Mouse (Mus musculus) stomach, postnatal 0 days (tissue): ENCODE data around the gene Nr1i2. TPM values are rescaled to one million over a fixed set of nuclear protein-coding genes. Genes with fewer than 3 reads are reported as not detected.
A peak's percentile ranks its signal among the peaks of the same experiment; 100 is the strongest.

Experiments
- ATAC-seq: fragments of 200-750 bp; cut with Nextera tagmentation; 2 replicates; pipeline ENCODE4 v1.8.0; 2017; ENCODE audit not compliant: low FRiP score, low TSS enrichment
- DNase-seq: peaks from one replicate; pipeline ENCODE4 v3.0.0-alpha.2; 2016; ENCODE audit warnings: low spot score
- H3K27ac ChIP-seq: fragments of 300-500 bp; sonication (generic); replicated peaks from 2 replicates; pipeline ENCODE4 v1.5.1; 2014; ENCODE audit warnings: mild to moderate bottlenecking, control low read depth
- H3K27me3 ChIP-seq: fragments of 300-500 bp; sonication (generic); 2 replicates; pipeline ENCODE4 v1.6.1; 2014; ENCODE audit warnings: low read length; ENCODE audit not compliant: control insufficient read depth, insufficient read depth
- H3K36me3 ChIP-seq: fragments of 300-500 bp; sonication (generic); 2 replicates; pipeline ENCODE4 v1.6.1; 2014; ENCODE audit warnings: low read length, mixed read lengths; ENCODE audit not compliant: control insufficient read depth, insufficient read depth
- H3K4me1 ChIP-seq: fragments of 300-500 bp; sonication (generic); replicated peaks from 2 replicates; pipeline ENCODE4 v1.6.1; 2014; ENCODE audit warnings: antibody characterized with exemption; ENCODE audit not compliant: control insufficient read depth, insufficient read depth
- H3K4me2 ChIP-seq: fragments of 300-500 bp; sonication (generic); replicated peaks from 2 replicates; pipeline ENCODE4 v1.6.1; 2014; ENCODE audit warnings: low read depth, mild to moderate bottlenecking, control low read depth, moderate library complexity
- H3K4me3 ChIP-seq: fragments of 300-500 bp; sonication (generic); 2 replicates; pipeline ENCODE4 v1.5.1; 2014; ENCODE audit warnings: low read depth, low read length, control low read depth
- H3K9ac ChIP-seq: fragments of 300-500 bp; sonication (generic); 2 replicates; pipeline ENCODE4 v1.6.1; 2014; ENCODE audit warnings: mild to moderate bottlenecking, low read length, control low read depth, mixed read lengths
- H3K9me3 ChIP-seq: fragments of 300-500 bp; sonication (generic); 2 replicates; pipeline ENCODE4 v1.6.1; 2016; ENCODE audit warnings: low read length; ENCODE audit not compliant: control insufficient read depth
- CTCF ChIP-seq: IDR thresholded peaks from 2 replicates; pipeline ENCODE4 v1.5.1; 2016; ENCODE audit warnings: antibody characterized with exemption, low read depth, mild to moderate bottlenecking, moderate library complexity
- EP300 ChIP-seq: optimal IDR thresholded peaks from 2 replicates; pipeline ENCODE3; 2016; ENCODE audit warnings: antibody characterized with exemption
- WGBS: fragments of 180-500 bp; shearing (Covaris S2); extraction: QIAGEN DNeasy Blood & Tissue Kit; methylation state at CpG from one replicate; pipeline ENCODE4 v1.1.7; 2014; 5-methylcytosine and 5-hydroxymethylcytosine counted together
- polyA plus RNA-seq: library from polyadenylated mRNA; unstranded; fragments of >200 nt; fragmentation: Nextera tagmentation; extraction: Ambion mirVana; gene quantifications from 2 replicates; pipeline ENCODE4 v1.2.1, GENCODE M21; 2015

Gene Nr1i2
- polyA plus RNA-seq, 1 experiment from 2014 or later: 10.6 TPM

GRCm38 (mm10) chr16:38295349-38295930 lies 816 bp upstream of the Nr1i2 start:
- no peaks in the 10 kb centered on the region for H3K9me3 ChIP-seq
- no peaks in the 10 kb centered on the region for H3K36me3 ChIP-seq
- H3K9ac ChIP-seq: no peak overlapping the region
- WGBS: 23% methylated on average over 5 of the region's 5 CpGs
- TF ChIP-seq EP300 (no peak), CTCF (peak; percentile 73)
- ATAC-seq: peak; percentile 75
- H3K4me3 ChIP-seq: no peak overlapping the region
- no peaks in the 10 kb centered on the region for H3K27me3 ChIP-seq
- no peaks in the 10 kb centered on the region for H3K4me1 ChIP-seq
- H3K27ac ChIP-seq: peak overlapping the region; percentile 82
- DNase-seq: peak; percentile 65
- peak overlapping the region; percentile 17 for H3K4me2 ChIP-seq

- TF ChIP-seq CTCF (no peak), EP300 (no peak)
- no peak overlapping the region for H3K4me2 ChIP-seq
- ATAC-seq (no peak), DNase-seq (no peak)
- H3K27me3 ChIP-seq: no peaks in the 10 kb centered on the region
- H3K9me3 ChIP-seq: no peaks in the 10 kb centered on the region
- no peaks in the 10 kb centered on the region for H3K4me1 ChIP-seq
- H3K27ac ChIP-seq: no peak overlapping the region
- WGBS: 46% methylated on average over 2 of the region's 2 CpGs
- H3K9ac ChIP-seq: no peak overlapping the region
- H3K36me3 ChIP-seq: no peaks in the 10 kb centered on the region
- no peak overlapping the region for H3K4me3 ChIP-seq
Observed at GRCm38 (mm10) chr16:38290151-38290550, 4.5 kb downstream of the Nr1i2 start.

- DNase-seq (peak; percentile 47), ATAC-seq (no peak; the same call in 1 of the 2 replicates)
Observed at GRCm38 (mm10) chr16:38288851-38289250, 5.8 kb downstream of the Nr1i2 start.

GRCm38 (mm10) chr16:38287762-38288161 lies 6.9 kb downstream of the Nr1i2 start:
- no peaks in the 10 kb centered on the region for H3K9me3 ChIP-seq
- H3K36me3 ChIP-seq: no peaks in the 10 kb centered on the region
- 61% methylated on average over 3 of the region's 3 CpGs for WGBS
- ATAC-seq: peak; percentile 86
- H3K9ac ChIP-seq: no peak overlapping the region
- peak overlapping the region; percentile 75 for H3K27ac ChIP-seq
- peak; percentile 53 for DNase-seq
- H3K4me1 ChIP-seq: no peaks in the 10 kb centered on the region
- TF ChIP-seq CTCF: no peak
- no peak for TF ChIP-seq EP300
- H3K27me3 ChIP-seq: no peaks in the 10 kb centered on the region
- no peak overlapping the region for H3K4me3 ChIP-seq
- no peak overlapping the region for H3K4me2 ChIP-seq

More at GRCm38 (mm10) chr16:38288851-38289250, 5.8 kb downstream of the Nr1i2 start:
- no peak for TF ChIP-seq CTCF
- no peak for TF ChIP-seq EP300
- no peak overlapping the region for H3K4me2 ChIP-seq
- no peak overlapping the region for H3K9ac ChIP-seq
- WGBS: 17% methylated on average over 6 of the region's 6 CpGs
- no peak overlapping the region for H3K4me3 ChIP-seq
- H3K4me1 ChIP-seq: no peaks in the 10 kb centered on the region
- H3K27ac ChIP-seq: no peak overlapping the region
- H3K27me3 ChIP-seq: no peaks in the 10 kb centered on the region
- H3K9me3 ChIP-seq: no peaks in the 10 kb centered on the region
- H3K36me3 ChIP-seq: no peaks in the 10 kb centered on the region

GRCm38 (mm10) chr16:38287357-38287756 lies 7.3 kb downstream of the Nr1i2 start:
- WGBS: 45% methylated on average over 6 of the region's 6 CpGs
- no peak overlapping the region for H3K4me2 ChIP-seq
- H3K27ac ChIP-seq: peak overlapping the region; percentile 75; the same call in 1 of the 2 replicates
- ATAC-seq: peak; percentile 28; the same call in 1 of the 2 replicates
- H3K36me3 ChIP-seq: no peaks in the 10 kb centered on the region
- no peak overlapping the region for H3K9ac ChIP-seq
- no peaks in the 10 kb centered on the region for H3K4me1 ChIP-seq
- TF ChIP-seq EP300: no peak
- TF ChIP-seq CTCF: no peak
- H3K27me3 ChIP-seq: no peaks in the 10 kb centered on the region
- no peak overlapping the region for H3K4me3 ChIP-seq
- no peaks in the 10 kb centered on the region for H3K9me3 ChIP-seq
- DNase-seq: no peak

- TF ChIP-seq EP300: no peak
- TF ChIP-seq CTCF: no peak
- DNase-seq: peak; percentile 31
- Histone ChIP-seq H3K27ac (peak overlapping the region; percentile 41), H3K9me3 (no peaks in the 10 kb centered on the region), H3K4me3 (no peak overlapping the region), H3K4me2 (no peak overlapping the region), H3K4me1 (no peaks in the 10 kb centered on the region), H3K27me3 (no peaks in the 10 kb centered on the region), H3K36me3 (no peaks in the 10 kb centered on the region), H3K9ac (no peak overlapping the region)
- peak; percentile 18; the same call in 1 of the 2 replicates for ATAC-seq
- 20% methylated on average over 4 of the region's 4 CpGs for WGBS
Observed at GRCm38 (mm10) chr16:38286541-38286940, 8.1 kb downstream of the Nr1i2 start.
